Mouse (Mus musculus): ENCODE data around the gene Gcc2. TPM values are rescaled to one million over a fixed set of nuclear protein-coding genes. Genes with fewer than 3 reads are reported as not detected.

Gcc2 gene
- polyA plus RNA-seq, 1 experiment = 13.0 TPM

GRCm38 (mm10) chr10:58350600-58350999 lies 95.3 kb downstream of the Gcc2 start:
- DNase-seq = no peak
- TF ChIP-seq POLR2A (IDR thresholded peaks at IDR 0.05; ENCODE audit: low read depth, low read length) (no peak), CTCF (conservative IDR thresholded peaks at IDR 0.05; ENCODE audit: insufficient read depth, insufficient read length, low read depth, low read length) (no peak)
- peaks cover 4% of the 10 kb centered on the region; the same call in 1 of the 2 replicates for H3K4me1 ChIP-seq (ENCODE audit: control insufficient read depth, insufficient read depth, low read length)
- WGBS = 79% methylated on average over 3 of the region's 3 CpGs
- H3K27me3 ChIP-seq (replicated peaks; ENCODE audit: control insufficient read depth, insufficient read depth, low read length) = no peaks in the 10 kb centered on the region; the same call in 1 of the 2 replicates
- no peaks in the 10 kb centered on the region for H3K36me3 ChIP-seq (ENCODE audit: control insufficient read depth, insufficient read depth, low read length)
- H3K4me3 ChIP-seq (ENCODE audit: insufficient read depth, low read depth, low read length) = no peak overlapping the region
- H3K27ac ChIP-seq (ENCODE audit: insufficient read depth, low read depth, low read length) = no peak overlapping the region

GRCm38 (mm10) chr10:58351670-58352069 lies 96.4 kb downstream of the Gcc2 start:
- 13% methylated on average over 2 of the region's 2 CpGs for WGBS
- no peak for DNase-seq
- H3K4me3 ChIP-seq (ENCODE audit: insufficient read depth, low read depth, low read length) = no peak overlapping the region
- H3K27ac ChIP-seq (ENCODE audit: insufficient read depth, low read depth, low read length) = no peak overlapping the region
- no peak for TF ChIP-seq POLR2A (IDR thresholded peaks at IDR 0.05; ENCODE audit: low read depth, low read length)
- TF ChIP-seq CTCF (conservative IDR thresholded peaks at IDR 0.05; ENCODE audit: insufficient read depth, insufficient read length, low read depth, low read length) = no peak
- peaks cover 4% of the 10 kb centered on the region; the same call in 1 of the 2 replicates for H3K4me1 ChIP-seq (ENCODE audit: control insufficient read depth, insufficient read depth, low read length)
- H3K27me3 ChIP-seq (replicated peaks; ENCODE audit: control insufficient read depth, insufficient read depth, low read length) = no peaks in the 10 kb centered on the region; the same call in 1 of the 2 replicates
- H3K36me3 ChIP-seq (ENCODE audit: control insufficient read depth, insufficient read depth, low read length) = no peaks in the 10 kb centered on the region

- Histone ChIP-seq H3K4me1 (ENCODE audit: control insufficient read depth, insufficient read depth, low read length) (peaks cover 4% of the 10 kb centered on the region; the same call in 1 of the 2 replicates), H3K27me3 (replicated peaks; ENCODE audit: control insufficient read depth, insufficient read depth, low read length) (no peaks in the 10 kb centered on the region; the same call in 1 of the 2 replicates), H3K36me3 (ENCODE audit: control insufficient read depth, insufficient read depth, low read length) (no peaks in the 10 kb centered on the region), H3K27ac (ENCODE audit: insufficient read depth, low read depth, low read length) (no peak overlapping the region), H3K4me3 (ENCODE audit: insufficient read depth, low read depth, low read length) (no peak overlapping the region)
- WGBS = 28% methylated on average over 3 of the region's 3 CpGs
- DNase-seq = no peak
- TF ChIP-seq POLR2A (IDR thresholded peaks at IDR 0.05; ENCODE audit: low read depth, low read length) (no peak), CTCF (conservative IDR thresholded peaks at IDR 0.05; ENCODE audit: insufficient read depth, insufficient read length, low read depth, low read length) (no peak)
Measured at GRCm38 (mm10) chr10:58352364-58352763, 97.1 kb downstream of the Gcc2 start.

DNA sequence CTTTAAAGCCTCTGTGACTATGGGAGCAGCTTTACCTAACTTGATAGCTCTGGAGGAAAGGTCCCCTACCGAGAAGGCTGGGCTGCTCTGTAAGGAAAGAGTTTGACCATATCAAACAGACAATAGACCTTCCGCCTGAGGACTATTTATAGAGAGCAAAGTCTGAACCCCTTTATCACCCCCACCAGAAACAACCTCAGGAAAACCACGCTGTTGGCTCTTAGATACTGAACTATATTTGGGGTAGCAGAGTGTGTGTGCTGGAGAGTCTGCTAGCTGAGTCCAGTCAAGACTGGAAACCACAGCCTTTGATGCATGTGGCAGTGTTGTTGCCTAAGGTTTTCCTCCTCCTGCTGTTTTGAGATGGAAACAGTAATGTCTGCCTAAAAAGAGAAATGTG lies 99.3 kb downstream of the Gcc2 start:
- WGBS = 47% methylated on average over 3 of the region's 3 CpGs
- Histone ChIP-seq H3K27me3 (replicated peaks; ENCODE audit: control insufficient read depth, insufficient read depth, low read length) (no peaks in the 10 kb centered on the region; the same call in 1 of the 2 replicates), H3K4me3 (ENCODE audit: insufficient read depth, low read depth, low read length) (no peak overlapping the region), H3K27ac (ENCODE audit: insufficient read depth, low read depth, low read length) (0 out of 2 replicates have a peak overlapping the region, but pooled peaks have one; percentile 30), H3K36me3 (ENCODE audit: control insufficient read depth, insufficient read depth, low read length) (no peaks in the 10 kb centered on the region), H3K4me1 (ENCODE audit: control insufficient read depth, insufficient read depth, low read length) (peaks cover 4% of the 10 kb centered on the region; the same call in 1 of the 2 replicates)
- TF ChIP-seq CTCF (conservative IDR thresholded peaks at IDR 0.05; ENCODE audit: insufficient read depth, insufficient read length, low read depth, low read length) (no peak), POLR2A (IDR thresholded peaks at IDR 0.05; ENCODE audit: low read depth, low read length) (no peak)
- peak; percentile 30 for DNase-seq

Other genes starting within 250 kb of the Gcc2 start
- not detected in 2 replicates for gene AW822073, start 30.6 kb upstream of the Gcc2 start, polyA plus RNA-seq (2012; rRNA removed)
- gene Duxf3, start 22.8 kb upstream of the Gcc2 start, polyA plus RNA-seq (2012; rRNA removed) = not detected in 2 replicates
- not detected in 2 replicates for gene Gm4981, start 18.8 kb upstream of the Gcc2 start, polyA plus RNA-seq (2012; rRNA removed)
- 14.5 and 16.1 TPM in 2 replicates for gene Lims1, start 68.0 kb downstream of the Gcc2 start, polyA plus RNA-seq (2012; rRNA removed)
- 4.2 and 5.3 TPM in 2 replicates for gene Ranbp2, start 191.4 kb downstream of the Gcc2 start, polyA plus RNA-seq (2012; rRNA removed)
- 0.67 and 1.0 TPM in 2 replicates for gene Ccdc138, start 242.5 kb downstream of the Gcc2 start, polyA plus RNA-seq (2012; rRNA removed)

Measured in kidney, adult 2 months (tissue).